Mouse (Mus musculus) myocyte (in vitro differentiated cells): ENCODE data around the gene Adamts15. TPM values are rescaled to one million over a fixed set of nuclear protein-coding genes. Genes with fewer than 3 reads are reported as not detected.

ENCODE experiments used
- H3K27me3 ChIP-seq: one replicate; pipeline ENCODE4 v1.6.1; 2011; ENCODE audit not compliant: control insufficient read depth, insufficient read depth, insufficient read length
- H3K36me3 ChIP-seq: one replicate; pipeline ENCODE4 v1.6.1; 2011; ENCODE audit not compliant: control insufficient read depth, insufficient read depth
- H3K4me2 ChIP-seq: one replicate; pipeline ENCODE4 v1.6.1; 2011; ENCODE audit warnings: low read depth, control low read depth
- H3K4me3 ChIP-seq: one replicate; pipeline ENCODE4 v1.5.1; 2011; ENCODE audit warnings: mild to moderate bottlenecking, control low read depth, moderate library complexity
- H3K79me2 ChIP-seq: one replicate; pipeline ENCODE4 v1.6.1; 2011; ENCODE audit not compliant: control insufficient read depth, insufficient read depth
- H3ac ChIP-seq: one replicate; pipeline ENCODE4 v1.6.1; 2011; ENCODE audit not compliant: control insufficient read depth, insufficient read length
- CEBPB ChIP-seq: IDR thresholded peaks from 2 replicates; pipeline ENCODE4 v1.6.1; 2011; ENCODE audit warnings: mild to moderate bottlenecking, moderate library complexity; ENCODE audit not compliant: poor library complexity, insufficient read depth, severe bottlenecking
- E2F4 ChIP-seq: IDR thresholded peaks from one replicate; pipeline ENCODE4 v1.6.1; 2011; ENCODE audit warnings: mild to moderate bottlenecking, control low read depth, moderate library complexity; ENCODE audit not compliant: insufficient read depth
- MAX ChIP-seq: IDR thresholded peaks from one replicate; pipeline ENCODE4 v1.6.1; 2011; ENCODE audit warnings: low read depth, mild to moderate bottlenecking, control low read depth
- MYOD1 ChIP-seq, 3 experiments: IDR thresholded peaks; one replicate each; pipeline ENCODE4 v1.6.1; 2011; ENCODE audit warnings: control low read depth in 2 of 3, low read depth in 2 of 3, mild to moderate bottlenecking in 2 of 3, moderate library complexity in 1 of 3; ENCODE audit not compliant: insufficient read length in 2 of 3, control insufficient read depth in 1 of 3
- MYOG ChIP-seq, 3 experiments: IDR thresholded peaks; one replicate each; pipeline ENCODE4 v1.6.1; 2011; ENCODE audit warnings: control low read depth in 2 of 3, low read depth in 2 of 3, mild to moderate bottlenecking in 2 of 3; ENCODE audit not compliant: insufficient read length in 2 of 3, control insufficient read depth in 1 of 3, insufficient read depth in 1 of 3
- POLR2A ChIP-seq: IDR thresholded peaks from one replicate; pipeline ENCODE4 v1.6.1; 2011; ENCODE audit warnings: low read depth, mild to moderate bottlenecking, control low read depth, moderate library complexity; ENCODE audit not compliant: insufficient read length
- POLR2AphosphoS2 ChIP-seq: IDR thresholded peaks from one replicate; pipeline ENCODE4 v1.6.1; 2011; ENCODE audit warnings: low read depth, control low read depth; ENCODE audit not compliant: insufficient read length
- REST ChIP-seq: IDR thresholded peaks from one replicate; pipeline ENCODE4 v1.6.1; 2011; ENCODE audit warnings: mild to moderate bottlenecking, control low read depth, moderate library complexity; ENCODE audit not compliant: insufficient read depth, insufficient read length
- SRF ChIP-seq: IDR thresholded peaks from one replicate; pipeline ENCODE4 v1.6.1; 2011; ENCODE audit warnings: low read depth; ENCODE audit not compliant: control insufficient read depth, insufficient read length
- TCF12 ChIP-seq: IDR thresholded peaks from one replicate; pipeline ENCODE4 v1.6.1; 2011; ENCODE audit warnings: mild to moderate bottlenecking, control low read depth; ENCODE audit not compliant: poor library complexity, insufficient read depth, severe bottlenecking
- TCF3 ChIP-seq: IDR thresholded peaks from one replicate; pipeline ENCODE4 v1.6.1; 2011; ENCODE audit warnings: low read depth, control low read depth; ENCODE audit not compliant: insufficient read length
- USF1 ChIP-seq: IDR thresholded peaks from one replicate; pipeline ENCODE4 v1.6.1; 2011; ENCODE audit warnings: low read depth, mild to moderate bottlenecking, control low read depth, moderate library complexity
- polyA plus RNA-seq: library from polyadenylated mRNA; unstranded; fragments of >200 nt; fragmentation: generic; extraction: Trizol; gene quantifications from one replicate; pipeline ENCODE4 v1.2.1, GENCODE M21; 2012; ENCODE audit warnings: missing spikeins

Gene Adamts15
- polyA plus RNA-seq, 1 experiment = not detected

DNA sequence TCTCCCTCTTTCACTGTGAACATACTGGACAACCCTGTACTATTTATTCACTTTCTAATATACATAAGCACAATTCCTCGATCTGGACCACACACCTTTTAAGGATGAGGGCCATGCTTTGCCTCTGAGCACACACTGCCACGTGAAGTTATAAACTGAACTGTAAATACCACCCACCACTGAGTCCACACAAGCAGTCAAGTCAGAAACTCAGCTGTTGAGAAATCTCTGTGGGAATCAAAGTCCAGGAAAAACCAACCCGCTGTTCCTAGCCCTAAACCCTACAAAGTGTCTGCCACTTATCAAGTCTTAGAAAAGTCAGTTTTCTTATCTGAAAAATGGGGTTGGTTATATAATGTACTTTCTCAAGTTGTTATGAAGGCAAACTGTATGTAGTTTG lies 36.0 kb downstream of the Adamts15 start:
- Histone ChIP-seq H3K36me3 (no peaks in the 10 kb centered on the region), H3K4me2 (no peak overlapping the region), H3K79me2 (no peaks in the 10 kb centered on the region), H3ac (no peak overlapping the region), H3K27me3 (no peaks in the 10 kb centered on the region), H3K4me3 (no peak overlapping the region)
- TF ChIP-seq MYOG (IDR thresholded peaks at IDR 0.05; ENCODE audit: control insufficient read depth in 1 of 3, insufficient read depth in 1 of 3, insufficient read length in 2 of 3, low read depth in 2 of 3) = no peak
- TF ChIP-seq E2F4 = no peak
- no peak for TF ChIP-seq TCF12
- no peak for TF ChIP-seq USF1
- TF ChIP-seq POLR2A = no peak
- no peak for TF ChIP-seq MYOD1 (IDR thresholded peaks at IDR 0.05; ENCODE audit: control insufficient read depth in 1 of 3, insufficient read length in 2 of 3, low read depth in 2 of 3)
- no peak for TF ChIP-seq SRF
- no peak for TF ChIP-seq POLR2AphosphoS2
- TF ChIP-seq CEBPB = no peak
- no peak for TF ChIP-seq REST
- no peak for TF ChIP-seq MAX
- no peak for TF ChIP-seq TCF3

DNA sequence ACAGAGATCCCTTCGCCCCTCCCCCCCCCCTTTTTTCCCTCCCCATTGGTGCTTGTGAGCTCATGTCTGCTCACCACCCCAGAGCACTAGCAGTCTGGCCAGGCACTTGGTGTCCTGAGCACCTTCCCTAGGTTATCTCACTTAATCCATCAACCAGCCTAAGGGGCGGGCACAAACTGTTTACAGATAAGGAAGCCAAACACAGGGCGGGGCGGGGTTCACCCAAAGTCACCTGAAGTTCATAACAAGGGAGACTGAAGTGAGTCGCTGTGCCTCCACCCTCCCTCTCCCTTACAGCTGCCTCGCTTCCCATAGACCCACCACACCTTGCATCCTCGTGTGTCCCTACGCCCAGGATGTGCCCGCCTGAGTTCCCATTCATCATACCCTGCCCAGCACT lies 41.7 kb downstream of the Adamts15 start:
- Histone ChIP-seq H3K79me2 (no peaks in the 10 kb centered on the region), H3K4me3 (no peak overlapping the region), H3K36me3 (no peaks in the 10 kb centered on the region), H3K27me3 (no peaks in the 10 kb centered on the region), H3ac (no peak overlapping the region), H3K4me2 (no peak overlapping the region)
- TF ChIP-seq POLR2AphosphoS2 = no peak
- no peak for TF ChIP-seq E2F4
- TF ChIP-seq CEBPB = no peak

DNA sequence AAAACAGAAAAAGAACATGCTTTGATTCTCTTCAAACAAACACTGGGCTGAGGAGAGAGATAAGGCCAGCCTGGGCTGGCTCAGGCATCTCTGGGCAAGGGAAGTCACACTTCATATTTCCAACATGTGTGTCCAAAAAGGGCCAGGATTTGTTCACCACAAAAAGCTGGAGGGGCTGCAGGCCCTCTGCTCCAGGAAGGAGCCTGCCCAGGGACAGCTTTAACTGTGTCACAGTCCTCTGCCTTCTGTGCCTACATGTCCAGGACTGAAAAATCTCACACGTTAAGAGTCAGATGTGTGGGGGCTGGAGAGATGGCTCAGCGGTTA lies 42.3 kb downstream of the Adamts15 start:
- H3K36me3 ChIP-seq = no peaks in the 10 kb centered on the region
- H3K4me2 ChIP-seq = no peak overlapping the region
- H3K4me3 ChIP-seq = no peak overlapping the region
- no peak overlapping the region for H3ac ChIP-seq
- H3K79me2 ChIP-seq = no peaks in the 10 kb centered on the region
- no peaks in the 10 kb centered on the region for H3K27me3 ChIP-seq
- no peak for TF ChIP-seq USF1

DNA sequence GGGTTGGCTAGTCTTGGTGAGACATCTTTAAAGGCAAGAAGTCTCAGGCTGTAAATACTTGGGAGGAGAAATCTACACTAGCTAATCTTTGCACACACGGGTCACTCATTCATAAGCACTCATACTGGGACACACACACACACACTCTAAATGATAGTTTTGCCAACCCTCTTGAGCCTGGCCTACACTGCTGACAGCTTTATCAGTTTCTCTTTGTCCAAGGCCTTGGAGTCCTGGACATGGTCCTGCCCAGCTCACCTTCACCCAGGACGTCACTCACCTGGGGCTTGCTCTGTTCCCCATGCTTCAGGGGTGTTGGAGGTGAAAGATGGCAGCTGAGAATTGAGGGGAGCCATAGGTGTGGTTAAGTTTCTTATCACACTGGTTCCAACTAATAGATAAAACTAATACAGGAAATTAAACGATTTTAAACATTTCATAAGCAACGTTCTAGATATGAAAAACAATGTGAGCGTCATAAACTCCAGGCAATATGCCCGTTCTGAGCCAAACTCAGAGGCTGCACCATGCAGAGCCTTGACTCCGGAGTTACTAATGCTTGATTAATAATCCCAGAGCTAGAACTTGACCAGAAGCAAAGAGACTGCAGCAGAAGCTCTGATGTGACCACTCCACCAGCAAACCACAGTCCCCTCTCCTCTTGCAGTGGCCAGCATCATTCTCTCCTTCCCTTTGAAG lies 42.9 kb downstream of the Adamts15 start:
- TF ChIP-seq CEBPB (no peak), MYOG (IDR thresholded peaks at IDR 0.05; ENCODE audit: control insufficient read depth in 1 of 3, insufficient read depth in 1 of 3, insufficient read length in 2 of 3, low read depth in 2 of 3) (no peak), E2F4 (no peak)
- no peak overlapping the region for H3K4me3 ChIP-seq
- no peaks in the 10 kb centered on the region for H3K79me2 ChIP-seq
- no peak overlapping the region for H3K4me2 ChIP-seq
- H3K27me3 ChIP-seq = no peaks in the 10 kb centered on the region
- no peaks in the 10 kb centered on the region for H3K36me3 ChIP-seq
- no peak overlapping the region for H3ac ChIP-seq

DNA sequence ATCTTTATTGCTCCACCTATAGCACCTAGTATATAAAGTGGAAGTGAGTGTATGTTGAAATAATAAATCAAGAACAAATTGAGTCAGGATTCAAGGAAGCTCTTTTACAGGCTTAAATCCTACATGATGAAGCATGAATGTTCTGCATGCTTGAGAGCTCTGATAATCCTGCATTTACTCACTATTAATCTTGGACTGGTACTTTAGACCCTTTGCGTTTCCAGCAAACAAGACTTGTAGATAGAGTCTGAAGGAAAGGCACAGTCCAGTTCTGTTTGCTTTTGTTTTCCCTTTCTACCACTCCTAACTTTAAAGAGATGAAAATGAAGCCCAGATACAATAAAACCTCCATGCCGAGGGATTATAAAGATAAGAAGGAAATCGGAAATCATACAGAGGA lies 45.7 kb downstream of the Adamts15 start:
- H3K79me2 ChIP-seq = no peaks in the 10 kb centered on the region
- H3K27me3 ChIP-seq = no peaks in the 10 kb centered on the region
- no peak overlapping the region for H3ac ChIP-seq
- H3K36me3 ChIP-seq = no peaks in the 10 kb centered on the region
- H3K4me3 ChIP-seq = no peak overlapping the region
- H3K4me2 ChIP-seq = no peak overlapping the region
- TF ChIP-seq REST (no peak), MYOG (IDR thresholded peaks at IDR 0.05; ENCODE audit: control insufficient read depth in 1 of 3, insufficient read depth in 1 of 3, insufficient read length in 2 of 3, low read depth in 2 of 3) (no peak), POLR2AphosphoS2 (no peak), POLR2A (no peak), MYOD1 (IDR thresholded peaks at IDR 0.05; ENCODE audit: control insufficient read depth in 1 of 3, insufficient read length in 2 of 3, low read depth in 2 of 3) (no peak), MAX (no peak), E2F4 (no peak), CEBPB (no peak)

DNA sequence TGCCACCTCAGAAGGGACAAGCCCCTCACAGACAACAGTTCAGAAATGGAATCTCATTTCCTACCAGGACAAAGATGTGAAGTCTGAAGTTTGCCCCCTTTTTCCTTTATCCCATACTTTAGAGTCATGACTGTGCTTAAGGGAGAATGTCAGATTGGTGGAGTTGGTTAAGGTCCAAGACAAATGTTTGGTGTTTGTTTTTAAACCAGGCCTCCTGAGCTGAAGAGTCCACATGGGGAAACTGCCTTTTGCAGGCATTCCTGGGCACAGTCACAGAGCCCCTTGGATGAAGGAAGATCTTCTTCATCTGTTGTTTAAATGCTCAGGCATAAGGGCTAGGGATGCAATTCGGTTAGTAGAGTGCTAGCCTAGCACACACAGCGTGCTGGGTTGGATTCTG lies 66.4 kb downstream of the Adamts15 start:
- Histone ChIP-seq H3K4me3 (no peak overlapping the region), H3K4me2 (no peak overlapping the region), H3K79me2 (no peaks in the 10 kb centered on the region), H3K36me3 (no peaks in the 10 kb centered on the region), H3K27me3 (no peaks in the 10 kb centered on the region), H3ac (no peak overlapping the region)
- no peak for TF ChIP-seq POLR2AphosphoS2
